Mouse (Mus musculus) cerebellum, adult 2 months (tissue): ENCODE results near the gene B4galnt4. TPM values are rescaled to one million over a fixed set of nuclear protein-coding genes. Genes with fewer than 3 reads are reported as not detected.

Experiments used
- DNase-seq, 2 experiments: peaks; one replicate each; pipeline ENCODE4 v3.0.0; 2021
- H3K27ac ChIP-seq: fragments of 200-500 bp; 2 replicates; pipeline ENCODE4 v1.5.1; 2012; ENCODE audit warnings: low read length, control low read depth, inconsistent platforms; ENCODE audit not compliant: insufficient read depth
- H3K27me3 ChIP-seq: fragments of 200-500 bp; 2 replicates; pipeline ENCODE4 v1.6.1; 2012; ENCODE audit warnings: inconsistent platforms, mild to moderate bottlenecking, low read length, moderate library complexity; ENCODE audit not compliant: control insufficient read depth, insufficient read depth
- H3K4me1 ChIP-seq: fragments of 200-500 bp; 2 replicates; pipeline ENCODE4 v1.6.1; 2011; ENCODE audit warnings: low read length; ENCODE audit not compliant: control insufficient read depth, insufficient read depth
- H3K4me3 ChIP-seq: fragments of 200-500 bp; replicated peaks from 2 replicates; pipeline ENCODE3; 2011; ENCODE audit warnings: mild to moderate bottlenecking, low read depth, low read length, control low read depth; ENCODE audit not compliant: insufficient read depth
- CTCF ChIP-seq: fragments of 200-500 bp; IDR thresholded peaks from 2 replicates; pipeline ENCODE4 v1.5.1; 2011; ENCODE audit warnings: low read depth, mild to moderate bottlenecking, control low read depth, low read length, moderate library complexity, borderline replicate concordance; ENCODE audit not compliant: insufficient read depth
- POLR2A ChIP-seq: fragments of 200-500 bp; IDR thresholded peaks from 2 replicates; pipeline ENCODE4 v1.6.1; 2011; ENCODE audit warnings: low read length, control low read depth, borderline replicate concordance; ENCODE audit not compliant: insufficient read depth
- WGBS: fragments of 180-500 bp; shearing (Covaris S2); methylation state at CpG from one replicate; pipeline ENCODE4 v1.1.7; 2018; 5-methylcytosine and 5-hydroxymethylcytosine counted together
- polyA plus RNA-seq: library from polyadenylated mRNA; depleted of rRNA; stranded (reverse); fragments of >200 nt; gene quantifications from 2 replicates; pipeline ENCODE4 v1.2.3, GENCODE M21; 2012

Gene B4galnt4
- polyA plus RNA-seq, 1 experiment: 79.0 TPM

DNA sequence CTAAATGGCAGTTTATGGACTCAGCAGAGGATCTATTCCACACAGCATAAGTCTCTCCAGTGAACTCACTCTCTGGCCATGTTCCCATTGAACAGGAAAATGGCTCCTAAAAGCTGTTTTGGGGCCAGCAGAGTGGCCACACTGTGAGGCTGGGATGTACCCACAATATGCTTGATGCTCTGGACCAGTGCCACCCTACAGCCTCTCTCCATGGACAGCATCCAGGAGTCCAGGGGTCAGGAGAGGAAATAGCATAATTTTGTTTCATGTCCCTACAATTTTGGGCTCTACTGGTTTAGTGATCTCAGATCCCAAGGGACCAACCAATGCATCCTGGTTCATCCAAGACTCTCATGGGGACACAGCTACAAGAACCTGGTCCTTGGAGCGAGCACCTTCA is 3.4 kb upstream of the B4galnt4 start:
- H3K4me3 ChIP-seq: no peak overlapping the region
- DNase-seq: no peak
- TF ChIP-seq POLR2A: no peak
- TF ChIP-seq CTCF: no peak
- 90% methylated on average over 1 of the region's 1 CpGs for WGBS
- peaks cover 7% of the 10 kb centered on the region; the same call in 1 of the 2 replicates for H3K4me1 ChIP-seq
- H3K27ac ChIP-seq: no peak overlapping the region
- H3K27me3 ChIP-seq: no peaks in the 10 kb centered on the region

DNA sequence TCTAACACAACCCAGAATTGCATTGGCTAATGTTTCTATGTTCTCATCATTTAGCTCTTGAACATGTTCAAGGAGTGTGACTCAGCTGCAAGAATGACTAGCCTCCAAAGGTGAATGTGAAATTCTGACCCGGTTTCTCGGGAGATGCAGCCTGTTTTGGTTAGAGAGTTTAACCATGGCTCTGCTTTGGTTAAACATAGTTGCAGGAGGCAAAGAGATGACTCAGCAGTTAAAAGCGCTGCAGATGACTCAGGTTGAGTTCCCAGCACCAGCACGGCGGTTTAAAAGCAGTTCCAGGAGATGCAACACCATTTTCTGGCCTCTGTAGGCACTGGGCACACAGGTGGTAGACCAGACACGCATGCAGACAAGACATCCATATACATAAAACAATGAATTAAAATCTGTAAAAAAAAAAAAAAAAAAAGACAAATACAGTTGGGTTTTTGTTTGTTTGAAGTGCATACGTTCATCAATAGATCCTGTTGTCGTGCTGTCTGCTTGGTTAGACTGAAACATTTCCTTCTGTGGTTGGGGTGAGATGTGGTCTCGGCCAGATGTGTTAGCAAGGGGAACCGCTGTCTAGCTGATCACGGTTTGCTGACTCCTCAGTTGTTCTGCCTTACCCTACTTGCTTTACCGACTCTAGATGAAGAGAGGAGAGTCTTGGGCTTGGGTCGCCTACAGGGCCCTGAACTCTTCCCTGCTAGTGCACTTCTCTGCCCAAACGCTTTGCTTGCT is 2.1 kb upstream of the B4galnt4 start:
- no peak for DNase-seq
- H3K27me3 ChIP-seq: no peaks in the 10 kb centered on the region
- H3K27ac ChIP-seq: no peak overlapping the region
- peaks cover 19% of the 10 kb centered on the region for H3K4me1 ChIP-seq
- H3K4me3 ChIP-seq: no peak overlapping the region
- 96% methylated on average over 14 of the region's 14 CpGs for WGBS
- TF ChIP-seq POLR2A (no peak), CTCF (no peak)

DNA sequence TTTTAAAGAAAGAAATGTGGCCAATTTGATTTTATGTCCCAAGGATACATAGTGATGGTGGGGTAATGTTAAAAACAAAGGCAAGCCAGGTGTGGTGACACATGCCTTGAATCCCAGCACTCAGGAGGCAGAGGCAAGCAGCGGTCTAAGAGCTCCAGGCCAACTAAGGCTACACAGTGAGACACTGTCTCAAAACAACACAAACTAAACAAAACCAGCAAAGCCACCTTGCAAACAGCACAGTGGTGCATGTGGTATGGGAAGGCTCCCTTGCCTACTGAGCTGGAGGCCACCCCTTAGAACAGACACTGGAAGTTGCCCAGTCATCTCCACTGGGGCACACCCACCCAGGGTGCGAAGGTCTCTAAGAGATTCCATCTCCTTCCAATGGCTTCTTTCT is 975 bp upstream of the B4galnt4 start:
- WGBS: 66% methylated on average over 2 of the region's 2 CpGs
- Histone ChIP-seq H3K4me1 (peaks cover 20% of the 10 kb centered on the region), H3K27ac (peak overlapping the region; percentile 91; the same call in 1 of the 2 replicates), H3K4me3 (peak overlapping the region; percentile 97), H3K27me3 (no peaks in the 10 kb centered on the region)
- TF ChIP-seq POLR2A (no peak), CTCF (no peak)
- no peak for DNase-seq

DNA sequence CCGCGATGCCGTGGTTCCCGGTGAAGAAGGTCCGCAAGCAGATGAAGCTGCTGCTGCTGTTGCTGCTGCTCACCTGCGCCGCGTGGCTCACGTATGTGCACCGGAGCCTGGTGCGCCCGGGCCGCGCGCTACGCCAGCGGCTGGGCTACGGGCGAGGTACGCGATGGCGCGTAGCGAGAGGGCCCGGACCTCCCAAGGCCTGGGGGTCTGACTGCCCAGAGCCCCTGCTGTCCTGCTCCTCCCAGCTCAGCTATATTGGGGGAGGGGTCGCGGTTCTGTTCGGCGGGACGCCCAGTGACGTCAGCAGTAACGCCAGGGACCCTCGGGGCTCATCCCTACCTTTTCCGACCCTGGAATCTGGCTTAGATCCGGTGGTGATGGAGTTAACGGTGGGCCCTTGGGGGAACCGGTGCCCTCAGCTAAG is 377 bp downstream of the B4galnt4 start:
- no peak for TF ChIP-seq CTCF
- no peak for TF ChIP-seq POLR2A
- DNase-seq: peak; percentile 46 to 56
- Histone ChIP-seq H3K27me3 (no peaks in the 10 kb centered on the region), H3K27ac (peak overlapping the region; percentile 49), H3K4me1 (peaks cover 20% of the 10 kb centered on the region), H3K4me3 (peak overlapping the region; percentile 97)
- WGBS: under 1% methylated on average over 37 of the region's 37 CpGs

DNA sequence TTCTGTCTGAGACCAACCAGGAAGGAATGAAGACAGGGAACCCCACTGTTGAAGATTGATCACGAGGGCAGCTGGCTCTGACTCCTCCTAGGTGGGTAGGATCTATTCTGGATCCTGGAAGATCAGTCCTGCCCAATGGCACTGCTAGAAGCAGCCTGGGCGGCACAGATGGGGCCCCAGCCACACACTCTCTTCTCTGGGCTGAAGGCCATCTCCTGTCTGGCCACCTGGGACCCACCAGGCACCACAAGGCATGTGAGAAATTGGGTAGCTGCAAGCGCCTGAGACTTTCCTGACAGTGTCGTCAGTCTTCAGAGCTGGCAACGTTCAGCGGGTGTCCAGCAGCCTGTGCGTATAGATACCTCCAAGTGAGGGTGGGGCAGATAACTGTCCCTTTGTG is 1.6 kb downstream of the B4galnt4 start:
- Histone ChIP-seq H3K4me3 (peak overlapping the region; percentile 0), H3K27me3 (no peaks in the 10 kb centered on the region), H3K4me1 (peaks cover 20% of the 10 kb centered on the region), H3K27ac (0 out of 2 replicates have a peak overlapping the region, but pooled peaks have one; percentile 0)
- no peak for TF ChIP-seq POLR2A
- no peak for TF ChIP-seq CTCF
- peak; percentile 66 to 81 for DNase-seq
- 13% methylated on average over 7 of the region's 7 CpGs for WGBS

DNA sequence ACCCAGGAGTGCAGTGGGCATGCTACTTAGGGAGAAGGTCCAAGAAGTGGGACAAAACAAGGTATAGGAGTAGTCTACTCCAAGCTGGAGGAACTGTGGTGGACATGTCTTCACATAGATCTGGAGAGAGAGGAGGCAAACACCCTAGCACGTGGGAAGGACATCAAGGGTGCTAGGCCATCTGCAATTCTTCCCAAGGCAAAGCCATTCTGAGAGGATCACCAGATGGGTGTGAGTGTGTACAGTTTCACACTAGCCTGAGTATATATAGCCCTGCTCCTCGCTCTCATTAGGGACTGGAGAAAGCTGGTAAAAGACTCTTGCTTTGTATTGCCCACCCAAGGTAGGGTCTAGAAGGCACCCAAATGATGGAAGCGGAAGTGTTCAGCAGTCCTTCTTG is 2.4 kb downstream of the B4galnt4 start:
- no peak for TF ChIP-seq POLR2A
- no peak for TF ChIP-seq CTCF
- Histone ChIP-seq H3K4me3 (no peak overlapping the region), H3K4me1 (peaks cover 20% of the 10 kb centered on the region), H3K27me3 (no peaks in the 10 kb centered on the region), H3K27ac (no peak overlapping the region)
- DNase-seq: no peak
- WGBS: 74% methylated on average over 3 of the region's 3 CpGs

DNA sequence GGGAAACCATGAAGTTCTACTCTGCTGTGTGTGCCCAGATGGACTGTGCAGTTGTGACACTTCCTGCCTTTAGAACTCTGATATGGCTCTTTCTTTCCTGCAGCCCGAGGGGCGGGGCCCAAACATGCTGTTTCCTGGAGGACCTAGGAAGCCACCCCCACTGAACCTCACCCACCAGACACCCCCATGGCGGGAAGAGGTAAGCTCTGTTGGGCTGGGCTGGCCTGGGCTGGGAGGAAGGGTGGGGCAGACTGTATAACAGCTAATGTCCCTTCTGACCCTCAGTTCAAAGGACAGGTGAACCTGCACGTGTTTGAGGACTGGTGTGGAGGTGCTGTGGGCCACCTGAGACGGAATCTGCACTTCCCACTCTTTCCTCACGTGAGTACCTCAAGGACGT is 3.3 kb downstream of the B4galnt4 start:
- WGBS: 89% methylated on average over 7 of the region's 7 CpGs
- Histone ChIP-seq H3K27me3 (no peaks in the 10 kb centered on the region), H3K4me3 (no peak overlapping the region), H3K4me1 (peaks cover 20% of the 10 kb centered on the region), H3K27ac (no peak overlapping the region)
- TF ChIP-seq POLR2A: no peak
- no peak for TF ChIP-seq CTCF
- no peak for DNase-seq

DNA sequence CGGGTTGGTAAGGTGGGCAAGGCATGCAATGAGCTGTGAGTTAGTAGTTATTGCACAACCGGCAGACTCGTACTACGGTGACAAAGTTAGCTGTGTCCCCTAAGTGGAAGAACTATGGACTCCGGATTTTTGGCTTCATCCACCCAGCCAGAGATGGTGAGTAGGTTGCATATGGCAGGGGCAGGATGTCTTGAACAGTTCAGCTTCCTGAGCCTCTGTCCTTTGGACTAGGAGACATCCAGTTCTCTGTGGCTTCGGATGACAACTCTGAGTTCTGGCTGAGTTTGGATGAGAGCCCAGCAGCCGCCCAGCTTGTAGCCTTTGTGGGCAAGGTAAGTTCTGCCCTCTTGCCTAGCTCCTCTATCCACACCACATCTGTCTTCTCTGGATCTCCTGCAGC is 3.7 kb downstream of the B4galnt4 start:
- 68% methylated on average over 7 of the region's 7 CpGs for WGBS
- H3K27ac ChIP-seq: no peak overlapping the region
- no peaks in the 10 kb centered on the region for H3K27me3 ChIP-seq
- no peak overlapping the region for H3K4me3 ChIP-seq
- peaks cover 20% of the 10 kb centered on the region for H3K4me1 ChIP-seq
- TF ChIP-seq POLR2A (no peak), CTCF (no peak)
- DNase-seq: no peak
